Mouse (Mus musculus) ES-Bruce4 (cell line): ENCODE measurements around the gene Olfr976. TPM values are rescaled to one million over a fixed set of nuclear protein-coding genes. Genes with fewer than 3 reads are reported as not detected.
"Not testable (repeated sequence)": the region's sequence is repeated elsewhere in the genome, so short reads cannot be mapped to it uniquely, and the experiment has no call there.

Experiments
- H3K27ac ChIP-seq: 2 replicates; pipeline ENCODE4 v1.5.1; 2012; ENCODE audit warnings: low read length, inconsistent platforms; ENCODE audit not compliant: insufficient read depth
- H3K27me3 ChIP-seq: 2 replicates; pipeline ENCODE4 v1.6.1; 2012; ENCODE audit warnings: mild to moderate bottlenecking, low read length, inconsistent platforms; ENCODE audit not compliant: control insufficient read depth, poor library complexity, insufficient read depth, severe bottlenecking
- H3K36me3 ChIP-seq: 2 replicates; pipeline ENCODE4 v1.6.1; 2012; ENCODE audit warnings: inconsistent platforms, mild to moderate bottlenecking, low read length, moderate library complexity; ENCODE audit not compliant: control insufficient read depth, poor library complexity, insufficient read depth, severe bottlenecking
- H3K4me1 ChIP-seq: one replicate; pipeline ENCODE4 v1.8.1; 2011; ENCODE audit warnings: low read length; ENCODE audit not compliant: control insufficient read depth, insufficient read depth
- H3K4me3 ChIP-seq: 2 replicates; pipeline ENCODE4 v1.5.1; 2011; ENCODE audit warnings: low read depth, mild to moderate bottlenecking, low read length
- H3K9ac ChIP-seq: 2 replicates; pipeline ENCODE4 v1.6.1; 2012; ENCODE audit warnings: low read depth, mild to moderate bottlenecking, inconsistent platforms; ENCODE audit not compliant: poor library complexity, severe bottlenecking
- H3K9me3 ChIP-seq: replicated peaks from 2 replicates; pipeline ENCODE4 v1.6.1; 2012; ENCODE audit warnings: mild to moderate bottlenecking, low read length, inconsistent platforms; ENCODE audit not compliant: control insufficient read depth, poor library complexity, insufficient read depth, severe bottlenecking
- CTCF ChIP-seq: IDR thresholded peaks from one replicate; pipeline ENCODE4 v1.8.1; 2011; ENCODE audit warnings: low read depth, low read length
- EP300 ChIP-seq: IDR thresholded peaks from 2 replicates; pipeline ENCODE4 v1.6.1; 2011; ENCODE audit warnings: low read depth, low read length; ENCODE audit not compliant: insufficient read depth
- POLR2A ChIP-seq: IDR thresholded peaks from one replicate; pipeline ENCODE4 v1.8.1; 2011; ENCODE audit warnings: low read length; ENCODE audit not compliant: insufficient read depth
- polyA plus RNA-seq: library from polyadenylated mRNA; stranded (reverse); fragments of >200 nt; gene quantifications from 2 replicates; pipeline ENCODE4 v1.2.4, GENCODE M21; 2011; ENCODE audit warnings: low read depth; ENCODE audit not compliant: missing spikeins, insufficient read depth, insufficient read length

Olfr976 gene
- polyA plus RNA-seq, 1 experiment, result 0.19 TPM

DNA sequence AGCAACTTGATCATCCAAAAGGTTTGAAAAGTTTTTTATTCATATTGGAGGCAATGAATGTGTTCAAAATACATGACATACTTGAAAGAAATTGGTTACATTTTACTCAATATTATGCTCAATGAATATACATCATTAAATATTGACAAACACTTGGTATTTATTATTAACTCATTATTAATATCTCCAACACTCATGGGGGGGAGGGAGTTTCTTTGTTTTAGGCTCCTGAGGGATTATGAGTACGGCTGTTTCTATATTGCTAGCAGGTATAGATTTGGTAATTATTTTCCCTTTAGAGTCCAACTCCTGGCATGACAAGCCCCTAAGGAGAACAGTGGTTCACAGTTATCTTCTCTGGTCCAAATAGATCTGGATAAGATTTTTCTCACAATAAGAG, 23.7 kb downstream of the Olfr976 start, which contains the start of gene Olfr974:
TSS of gene Olfr974 (plus strand) at position 301 of the 400 bp plus-strand sequence.
- no peak within 1 kb of the TSS for H3K4me3 ChIP-seq

DNA sequence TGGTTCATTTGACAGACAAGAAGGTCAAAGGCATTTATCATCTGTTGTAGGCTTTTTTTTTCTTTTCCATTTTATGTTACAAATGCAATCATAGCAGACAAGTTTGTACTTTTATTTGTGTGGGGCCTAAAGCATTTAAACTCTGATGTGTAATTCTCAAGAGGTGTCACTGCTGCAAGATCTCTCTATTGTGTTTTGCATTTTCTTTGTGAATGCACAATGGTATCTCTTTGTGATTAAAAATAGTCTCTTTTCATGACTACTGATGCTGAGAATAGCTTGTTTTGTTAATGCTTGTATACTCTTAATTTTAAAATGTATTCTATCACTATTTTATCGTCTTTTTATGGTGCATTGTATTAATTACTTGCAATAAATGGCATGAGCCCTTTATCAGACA, 32.1 kb downstream of the Olfr976 start:
- not testable (repeated sequence) for H3K4me1 ChIP-seq

More for the DNA sequence above, 23.7 kb downstream of the Olfr976 start, which contains the start of gene Olfr974:
- TF ChIP-seq EP300 (no peak), CTCF (no peak), POLR2A (no peak)
- Histone ChIP-seq H3K9ac (no peak within 1 kb of the TSS), H3K27me3 (no peaks in the 10 kb centered on the region), H3K36me3 (no peaks in the 10 kb centered on the region), H3K27ac (no peak within 1 kb of the TSS), H3K9me3 (no peaks in the 10 kb centered on the region), H3K4me1 (no peaks in the 10 kb centered on the region)

DNA sequence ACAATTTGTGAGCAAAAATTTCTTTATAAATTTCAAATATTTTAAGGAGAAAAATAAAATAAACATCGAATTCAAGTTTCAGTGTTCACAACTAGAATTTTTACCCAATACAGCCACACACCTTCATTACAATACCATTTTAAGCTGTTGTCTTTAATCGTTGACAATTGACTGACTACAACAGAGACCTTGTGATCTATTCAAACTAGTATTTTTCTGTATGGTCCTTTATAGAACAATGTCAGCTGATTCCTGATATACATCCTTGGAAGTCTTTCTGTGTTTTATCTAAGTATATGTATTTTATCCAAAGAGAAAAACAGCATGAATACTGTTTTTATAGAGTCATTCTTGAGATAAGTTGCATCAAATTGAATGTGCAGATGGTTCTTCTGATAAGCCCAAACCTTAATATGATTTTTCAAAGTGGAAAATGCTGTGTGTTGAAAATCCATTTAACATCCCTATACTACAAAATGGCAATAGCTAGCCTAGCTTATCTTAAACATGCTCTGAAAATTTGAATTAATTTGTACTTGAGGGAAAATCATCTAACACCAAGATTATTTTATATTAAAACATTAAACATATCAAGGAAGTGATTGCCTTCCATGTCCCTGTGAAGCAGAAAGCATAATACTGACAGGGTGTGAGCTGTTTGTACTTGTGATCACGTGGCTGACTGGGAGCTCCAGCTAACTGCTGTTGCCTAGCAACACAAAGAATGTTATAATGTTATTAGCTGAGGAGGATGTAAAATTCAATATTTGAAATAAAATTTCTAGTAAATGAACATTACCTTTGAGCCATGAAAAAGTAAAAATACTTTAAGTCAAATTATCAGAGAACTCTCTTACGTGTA, 32.7 kb downstream of the Olfr976 start:
- not testable (repeated sequence) for H3K9ac ChIP-seq, H3K9me3 ChIP-seq, H3K4me3 ChIP-seq, H3K36me3 ChIP-seq, H3K27ac ChIP-seq, H3K4me1 ChIP-seq, H3K27me3 ChIP-seq

More for the DNA sequence above, 32.1 kb downstream of the Olfr976 start:
- not testable (repeated sequence) for H3K9me3 ChIP-seq, H3K9ac ChIP-seq, H3K27me3 ChIP-seq, H3K27ac ChIP-seq, H3K4me3 ChIP-seq, H3K36me3 ChIP-seq

DNA sequence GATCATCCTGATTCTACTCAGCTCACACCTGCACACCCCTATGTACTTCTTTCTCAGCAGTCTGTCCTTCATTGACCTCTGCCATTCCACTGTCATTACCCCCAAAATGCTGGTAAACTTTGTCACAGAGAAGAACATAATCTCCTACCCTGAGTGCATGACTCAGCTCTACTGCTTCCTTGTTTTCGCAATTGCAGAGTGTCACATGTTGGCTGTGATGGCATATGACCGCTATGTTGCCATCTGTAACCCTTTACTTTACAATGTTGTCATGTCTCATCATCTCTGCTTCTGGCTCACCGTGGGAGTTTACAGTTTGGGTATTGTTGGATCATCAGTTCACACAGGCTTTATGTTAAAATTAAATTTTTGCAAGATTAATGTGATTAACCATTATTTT, 51.0 kb downstream of the Olfr976 start:
- TF ChIP-seq EP300, result no peak
- no peak for TF ChIP-seq CTCF
- no peak for TF ChIP-seq POLR2A
- H3K36me3 ChIP-seq, result no peaks in the 10 kb centered on the region

DNA sequence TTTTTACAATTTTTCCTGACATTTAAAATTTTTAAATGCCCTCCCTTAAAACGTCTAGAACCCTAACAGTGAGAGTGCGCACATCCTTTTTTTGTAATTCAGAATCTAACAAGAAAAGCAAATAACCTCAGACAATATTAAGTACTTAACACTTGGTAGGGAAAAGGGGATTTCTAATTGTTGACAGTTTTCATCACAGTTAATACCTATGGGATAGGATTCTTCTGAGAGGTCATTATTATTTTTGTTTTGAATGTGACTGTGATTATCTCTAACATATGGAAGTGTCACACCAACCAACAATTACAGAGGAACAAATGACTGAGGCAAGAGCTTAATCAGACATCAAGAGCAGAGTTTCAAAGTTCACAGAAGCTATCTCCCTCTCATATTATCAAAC, 53.9 kb downstream of the Olfr976 start, which contains the start of gene Olfr229:
TSS of gene Olfr229 (plus strand) at position 301 of the 400 bp plus-strand sequence.
- Histone ChIP-seq H3K36me3 (no peaks in the 10 kb centered on the region), H3K4me3 (no peak within 1 kb of the TSS), H3K27ac (no peak within 1 kb of the TSS), H3K4me1 (no peaks in the 10 kb centered on the region), H3K9ac (no peak within 1 kb of the TSS), H3K27me3 (no peaks in the 10 kb centered on the region), H3K9me3 (no peaks in the 10 kb centered on the region)
- no peak for TF ChIP-seq POLR2A
- TF ChIP-seq CTCF, result no peak
- TF ChIP-seq EP300, result no peak

More for the DNA sequence above, 51.0 kb downstream of the Olfr976 start:
- no peaks in the 10 kb centered on the region for H3K27me3 ChIP-seq
- no peak overlapping the region for H3K4me3 ChIP-seq
- H3K27ac ChIP-seq, result no peak overlapping the region
- H3K9ac ChIP-seq, result no peak overlapping the region
- H3K4me1 ChIP-seq, result no peaks in the 10 kb centered on the region
- H3K9me3 ChIP-seq, result no peaks in the 10 kb centered on the region

DNA sequence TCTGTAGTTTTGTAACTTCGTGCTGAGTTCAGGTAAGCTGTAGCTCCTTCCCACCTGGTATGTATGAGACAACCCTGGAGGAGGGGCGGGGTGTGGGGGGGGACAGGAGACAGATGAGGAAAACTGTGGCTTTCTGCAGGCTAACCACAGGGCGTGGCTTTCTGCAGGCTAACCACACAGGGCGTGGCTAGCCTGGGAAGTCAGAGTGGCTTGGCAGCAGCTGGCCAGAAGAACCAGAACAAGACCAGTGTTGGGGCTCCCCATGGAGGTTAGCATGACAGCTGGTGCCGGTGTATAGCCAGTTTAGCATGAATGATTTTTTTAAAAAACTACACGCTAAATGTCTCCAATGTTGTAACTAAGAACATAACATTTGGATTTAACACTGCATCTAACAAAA, 55.8 kb downstream of the Olfr976 start:
- TF ChIP-seq POLR2A (no peak), CTCF (no peak), EP300 (no peak)
- H3K4me3 ChIP-seq, result no peak overlapping the region
- H3K27ac ChIP-seq, result no peak overlapping the region
- no peak overlapping the region for H3K9ac ChIP-seq
- H3K4me1 ChIP-seq, result no peaks in the 10 kb centered on the region
- no peaks in the 10 kb centered on the region for H3K27me3 ChIP-seq
- no peaks in the 10 kb centered on the region for H3K36me3 ChIP-seq
- H3K9me3 ChIP-seq, result no peaks in the 10 kb centered on the region

Other genes starting within 250 kb of the Olfr976 start
- gene Olfr965, start 249.8 kb downstream of the Olfr976 start, polyA plus RNA-seq, result not detected in 2 replicates
- not detected in 2 replicates for gene Olfr150, start 230.2 kb downstream of the Olfr976 start, polyA plus RNA-seq
- gene Olfr967, start 214.9 kb downstream of the Olfr976 start, polyA plus RNA-seq, result not detected in 2 replicates
- not detected in 2 replicates for gene Olfr968, start 177.9 kb downstream of the Olfr976 start, polyA plus RNA-seq
- gene Olfr969, start 170.2 kb downstream of the Olfr976 start, polyA plus RNA-seq, result not detected in 2 replicates
- not detected in 2 replicates for gene Olfr970, start 152.3 kb downstream of the Olfr976 start, polyA plus RNA-seq
- not detected in 2 replicates for gene Olfr971, start 124.3 kb downstream of the Olfr976 start, polyA plus RNA-seq
- not detected in 2 replicates for gene Olfr972, start 94.7 kb downstream of the Olfr976 start, polyA plus RNA-seq
- gene Olfr229, start 53.8 kb downstream of the Olfr976 start, polyA plus RNA-seq, result not detected in 2 replicates
- not detected in 2 replicates for gene Olfr974, start 23.6 kb downstream of the Olfr976 start, polyA plus RNA-seq
- gene Olfr975, start 9.1 kb downstream of the Olfr976 start, polyA plus RNA-seq, result 0.36 TPM in 1 of 2 replicates, not detected in the other
- gene Olfr978, start 31.0 kb upstream of the Olfr976 start, polyA plus RNA-seq, result not detected in 2 replicates
- not detected in 2 replicates for gene Olfr979, start 42.3 kb upstream of the Olfr976 start, polyA plus RNA-seq
- not detected in 2 replicates for gene Olfr980, start 48.4 kb upstream of the Olfr976 start, polyA plus RNA-seq
- gene Olfr981, start 60.3 kb upstream of the Olfr976 start, polyA plus RNA-seq, result 0.15 TPM in 1 of 2 replicates, not detected in the other
- gene Olfr982, start 112.7 kb upstream of the Olfr976 start, polyA plus RNA-seq, result not detected in 2 replicates
- 0.16 and 0.21 TPM in 2 replicates for gene Olfr983, start 132.5 kb upstream of the Olfr976 start, polyA plus RNA-seq
- gene Olfr984, start 153.1 kb upstream of the Olfr976 start, polyA plus RNA-seq, result 0.42 and 0.43 TPM in 2 replicates
- gene Olfr985, start 169.1 kb upstream of the Olfr976 start, polyA plus RNA-seq, result 0.64 and 0.87 TPM in 2 replicates
- not detected in 2 replicates for gene Tmem225, start 187.0 kb upstream of the Olfr976 start, polyA plus RNA-seq
- not detected in 2 replicates for gene Olfr986, start 219.8 kb upstream of the Olfr976 start, polyA plus RNA-seq
- gene Zfp202, start 231.2 kb upstream of the Olfr976 start, polyA plus RNA-seq, result 2.5 and 2.6 TPM in 2 replicates